Mouse (Mus musculus): ENCODE results near the gene Stat3. TPM values are rescaled to one million over a fixed set of nuclear protein-coding genes. Genes with fewer than 3 reads are reported as not detected.

Gene Stat3
- polyA plus RNA-seq, 1 experiment from 2014 or later = 33.7 TPM

DNA sequence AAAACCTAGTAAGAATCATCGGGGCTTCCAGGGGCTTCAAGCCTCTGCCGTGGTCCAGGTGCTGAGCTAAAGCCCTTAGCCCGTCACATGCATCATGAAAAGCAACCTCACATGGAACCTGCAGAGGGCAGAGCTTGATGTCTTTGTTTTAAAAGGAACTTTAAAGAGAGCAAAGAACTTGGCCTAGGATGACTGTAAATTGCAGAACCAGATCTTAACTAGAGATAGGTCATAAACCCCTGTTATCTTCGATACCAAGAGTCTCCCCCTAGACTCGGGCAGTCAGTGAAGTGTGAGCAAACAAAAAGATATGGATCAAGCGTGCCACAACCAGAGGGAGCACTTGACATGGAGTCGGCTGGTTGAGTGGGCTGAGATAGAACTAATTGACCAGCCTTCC, 73.7 kb downstream of the Stat3 start:
- Histone ChIP-seq H3K9me3 (no peaks in the 10 kb centered on the region), H3K27me3 (ENCODE audit: insufficient read depth, poor library complexity, severe bottlenecking) (peaks cover 41% of the 10 kb centered on the region), H3K4me1 (peaks cover 8% of the 10 kb centered on the region), H3K27ac (no peak overlapping the region), H3K4me3 (no peak overlapping the region), H3K36me3 (no peaks in the 10 kb centered on the region)
- no peak for DNase-seq (ENCODE audit: low spot score)
- WGBS = 62% methylated on average over 7 of the region's 7 CpGs

DNA sequence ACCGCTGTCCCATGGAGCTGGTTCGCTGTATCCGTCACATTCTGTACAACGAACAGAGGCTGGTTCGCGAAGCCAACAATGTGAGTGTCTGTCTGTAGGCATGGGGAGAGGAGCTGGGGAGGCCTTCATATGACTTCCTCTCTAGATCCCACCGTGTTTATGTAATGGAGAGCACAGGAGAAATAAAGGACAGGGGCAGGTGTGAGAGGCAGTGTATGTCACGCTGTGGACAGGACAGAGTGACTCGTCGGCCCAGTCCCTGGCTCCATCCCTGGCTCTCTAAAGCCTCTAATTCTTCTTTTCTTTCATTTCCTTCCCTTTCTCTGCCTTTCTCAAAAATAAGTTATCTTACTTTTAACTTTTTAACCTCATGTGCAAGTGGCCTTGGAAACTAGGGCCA, 76.2 kb downstream of the Stat3 start:
- Histone ChIP-seq H3K27me3 (ENCODE audit: insufficient read depth, poor library complexity, severe bottlenecking) (peaks cover 63% of the 10 kb centered on the region), H3K9me3 (no peaks in the 10 kb centered on the region), H3K4me1 (peaks cover 12% of the 10 kb centered on the region), H3K27ac (no peak overlapping the region), H3K4me3 (no peak overlapping the region), H3K36me3 (no peaks in the 10 kb centered on the region)
- 88% methylated on average over 10 of the region's 10 CpGs for WGBS
- DNase-seq (ENCODE audit: low spot score) = no peak

DNA sequence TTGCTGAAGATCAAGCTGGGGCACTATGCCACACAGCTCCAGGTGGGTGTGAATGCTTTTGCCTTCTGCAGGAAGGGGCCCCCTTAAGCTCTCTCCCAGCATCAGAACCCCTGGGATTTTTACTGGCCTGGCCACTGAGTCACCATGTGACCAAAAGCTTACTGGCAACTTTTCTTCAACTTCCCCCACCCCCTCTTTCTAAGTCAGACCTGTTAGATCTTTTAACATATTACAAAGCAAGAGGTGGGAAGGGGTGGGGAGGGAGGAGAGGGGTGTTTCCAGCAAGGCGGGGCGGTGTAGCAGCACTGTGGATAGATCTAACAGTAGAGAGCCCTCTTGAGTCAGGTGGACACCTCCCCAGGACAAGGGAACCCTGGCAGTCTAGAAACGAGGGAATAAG, 77.5 kb downstream of the Stat3 start:
- Histone ChIP-seq H3K4me3 (no peak overlapping the region), H3K9me3 (no peaks in the 10 kb centered on the region), H3K4me1 (peaks cover 12% of the 10 kb centered on the region), H3K27ac (no peak overlapping the region; the same call in 1 of the 2 replicates), H3K36me3 (no peaks in the 10 kb centered on the region), H3K27me3 (ENCODE audit: insufficient read depth, poor library complexity, severe bottlenecking) (peaks cover 73% of the 10 kb centered on the region)
- DNase-seq (ENCODE audit: low spot score) = no peak
- 35% methylated on average over 3 of the region's 3 CpGs for WGBS

DNA sequence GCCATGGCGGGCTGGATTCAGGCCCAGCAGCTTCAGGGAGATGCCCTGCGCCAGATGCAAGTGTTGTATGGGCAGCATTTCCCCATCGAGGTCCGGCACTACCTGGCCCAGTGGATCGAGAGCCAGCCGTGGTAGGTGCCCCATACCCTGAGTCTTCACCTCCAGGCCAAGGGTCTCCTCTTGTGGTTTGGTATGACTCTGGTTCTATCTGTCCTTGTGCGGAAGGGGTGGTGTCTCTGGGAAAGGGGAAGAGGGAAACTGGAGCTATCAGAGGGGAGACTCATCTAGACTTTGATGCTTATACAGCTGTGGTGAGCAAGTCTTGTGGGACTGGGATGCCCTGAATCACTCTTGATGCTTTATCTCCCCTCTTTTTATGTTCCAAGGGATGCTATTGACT, 78.0 kb downstream of the Stat3 start:
- WGBS = 82% methylated on average over 7 of the region's 7 CpGs

DNA sequence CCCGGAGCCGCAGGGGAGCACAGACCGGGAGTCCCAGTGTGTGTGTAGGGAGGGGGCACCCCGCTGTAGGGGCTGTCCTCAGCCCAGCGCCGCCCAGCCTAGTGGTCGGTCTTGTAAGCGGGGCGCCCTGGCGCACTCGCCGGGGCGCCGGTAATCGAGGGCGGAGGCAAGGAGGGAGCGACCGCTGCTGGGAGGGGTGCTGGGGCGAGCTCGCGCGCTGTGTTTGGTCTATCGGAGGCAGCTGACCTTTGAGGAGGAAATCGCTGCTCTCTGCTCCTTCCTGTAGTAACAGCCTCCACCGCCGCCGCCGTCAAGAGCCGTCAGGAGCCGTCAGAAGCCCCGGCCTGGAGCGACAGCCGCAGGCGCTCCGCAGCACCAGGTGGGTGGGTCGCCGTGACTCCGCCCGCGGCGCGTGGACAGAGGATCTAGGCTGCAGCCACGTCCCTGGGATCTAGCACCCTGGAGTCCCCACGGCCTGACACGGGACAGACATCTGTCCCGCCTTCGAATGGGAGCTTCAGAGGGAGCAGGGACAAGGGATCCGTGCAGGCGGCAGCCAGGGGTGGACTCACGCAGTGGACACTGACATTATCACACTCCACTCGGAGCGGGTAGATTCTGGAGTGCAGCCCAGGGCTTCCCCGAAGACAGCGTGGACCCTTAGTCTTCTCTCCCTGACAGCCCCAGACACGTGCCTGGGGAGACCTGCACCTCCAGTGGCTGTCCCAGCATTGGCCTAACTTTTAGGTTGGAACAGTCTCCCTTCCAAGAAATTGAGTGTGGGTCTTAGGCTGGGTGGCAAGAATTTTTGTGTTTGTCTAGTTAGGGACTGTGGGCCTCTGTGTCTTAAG, 78.9 kb downstream of the Stat3 start:
- Histone ChIP-seq H3K9me3 (no peaks in the 10 kb centered on the region), H3K4me1 (peaks cover 12% of the 10 kb centered on the region), H3K36me3 (no peaks in the 10 kb centered on the region), H3K27ac (peak overlapping the region; percentile 87), H3K27me3 (ENCODE audit: insufficient read depth, poor library complexity, severe bottlenecking) (peaks cover 87% of the 10 kb centered on the region), H3K4me3 (peak overlapping the region; percentile 72)
- DNase-seq (ENCODE audit: low spot score) = peak; percentile 94
- WGBS = 2% methylated on average over 55 of the region's 55 CpGs

More for the DNA sequence above, 78.0 kb downstream of the Stat3 start:
- Histone ChIP-seq H3K4me1 (peaks cover 12% of the 10 kb centered on the region), H3K4me3 (peak overlapping the region; percentile 72), H3K9me3 (no peaks in the 10 kb centered on the region), H3K27ac (no peak overlapping the region), H3K27me3 (ENCODE audit: insufficient read depth, poor library complexity, severe bottlenecking) (peaks cover 78% of the 10 kb centered on the region), H3K36me3 (no peaks in the 10 kb centered on the region)
- no peak for DNase-seq (ENCODE audit: low spot score)

DNA sequence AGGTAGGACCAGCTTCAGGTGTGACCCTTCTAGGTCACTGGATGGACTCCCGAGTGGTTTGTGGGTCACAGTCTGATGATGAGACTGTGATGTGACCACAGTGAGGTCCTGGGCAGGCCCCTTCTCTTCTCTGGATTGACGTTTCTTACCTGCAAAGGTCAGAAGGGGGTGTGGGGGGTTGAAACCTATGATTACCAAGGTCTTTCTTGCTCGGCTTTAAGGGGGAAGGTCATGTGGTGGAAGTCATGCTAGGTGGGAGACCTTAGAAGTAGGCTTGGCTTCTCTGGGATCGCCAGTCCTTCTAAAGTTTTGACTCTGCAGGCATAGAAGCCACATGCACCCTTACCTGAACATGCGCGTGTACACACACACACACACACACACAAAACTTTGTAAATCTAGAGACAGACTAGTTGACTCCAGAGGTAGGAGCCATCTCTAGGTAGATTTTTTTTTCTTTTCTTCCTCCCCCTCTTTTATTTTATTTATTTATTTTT, 79.7 kb downstream of the Stat3 start:
- peaks cover 89% of the 10 kb centered on the region for H3K27me3 ChIP-seq (ENCODE audit: insufficient read depth, poor library complexity, severe bottlenecking)

DNA sequence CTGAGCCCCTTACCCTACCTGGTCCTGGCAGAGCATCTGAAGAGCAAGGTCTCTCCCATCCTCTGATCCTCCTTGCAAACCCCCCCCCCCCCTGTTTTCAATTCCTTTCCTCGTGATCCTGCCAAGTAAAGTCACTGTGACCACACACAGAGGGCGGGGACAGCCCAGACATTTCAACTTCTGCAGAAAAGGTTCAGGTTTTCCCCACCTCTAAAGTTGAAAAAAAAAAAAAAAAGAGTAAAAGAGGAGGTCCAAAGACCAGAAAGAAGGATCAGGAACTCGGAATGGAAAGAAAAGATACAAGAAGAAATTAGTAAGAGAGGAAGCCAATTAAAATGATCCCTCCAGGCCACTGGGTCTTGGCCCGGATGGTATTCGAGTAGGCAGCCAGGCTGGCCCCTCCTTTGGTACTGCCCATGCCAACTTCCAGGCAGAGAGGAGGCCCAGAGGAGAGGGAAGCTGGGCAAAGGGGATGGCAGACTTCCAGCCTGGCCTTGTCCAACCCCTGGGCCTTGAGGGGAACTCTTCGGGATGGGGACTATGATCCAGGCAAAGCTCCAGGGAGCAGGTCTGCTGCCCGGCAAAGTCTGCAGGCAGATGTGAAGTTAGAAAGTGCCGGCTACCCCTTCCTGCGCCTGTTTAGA, 80.3 kb downstream of the Stat3 start, which contains the start of gene Stat5a:
Gene Stat5a, plus strand, starts transcription at position 417 of the 644 bp plus-strand sequence.
- Histone ChIP-seq H3K27me3 (ENCODE audit: insufficient read depth, poor library complexity, severe bottlenecking) (peaks cover 92% of the 10 kb centered on the region), H3K9me3 (no peaks in the 10 kb centered on the region), H3K27ac (peak within 1 kb of the TSS; percentile 87), H3K36me3 (no peaks in the 10 kb centered on the region), H3K4me1 (peaks cover 17% of the 10 kb centered on the region), H3K4me3 (peak within 1 kb of the TSS; percentile 72)
- WGBS = 53% methylated on average over 9 of the region's 9 CpGs
- no peak for DNase-seq (ENCODE audit: low spot score)

More for the DNA sequence above, 79.7 kb downstream of the Stat3 start:
- Histone ChIP-seq H3K9me3 (no peaks in the 10 kb centered on the region), H3K27ac (peak overlapping the region; percentile 87), H3K4me1 (peaks cover 12% of the 10 kb centered on the region), H3K4me3 (peak overlapping the region; percentile 72), H3K36me3 (no peaks in the 10 kb centered on the region)
- DNase-seq (ENCODE audit: low spot score) = no peak
- WGBS = 40% methylated on average over 6 of the region's 6 CpGs

DNA sequence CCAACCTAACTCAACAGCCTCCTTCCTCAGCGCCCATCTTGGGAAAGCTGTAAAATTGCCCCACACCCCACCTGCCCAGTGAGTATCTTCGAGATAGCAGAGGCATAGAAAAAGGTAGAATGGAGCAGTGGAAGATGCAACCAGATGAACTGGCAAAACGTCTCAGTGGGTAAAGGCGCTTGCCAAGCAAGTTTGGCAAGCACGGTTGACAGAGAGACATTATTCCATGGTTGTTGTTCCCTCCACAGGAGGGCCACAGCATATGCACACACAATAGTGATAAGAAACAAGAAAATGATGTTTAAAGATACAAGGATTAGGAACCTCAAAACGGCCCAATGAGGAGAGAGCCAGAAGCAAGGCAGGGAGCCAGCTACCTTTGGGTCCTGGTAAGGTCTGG, 81.4 kb downstream of the Stat3 start:
- H3K9me3 ChIP-seq = no peaks in the 10 kb centered on the region
- peaks cover 93% of the 10 kb centered on the region for H3K27me3 ChIP-seq (ENCODE audit: insufficient read depth, poor library complexity, severe bottlenecking)
- peaks cover 17% of the 10 kb centered on the region for H3K4me1 ChIP-seq
- no peaks in the 10 kb centered on the region for H3K36me3 ChIP-seq
- WGBS = 69% methylated on average over 6 of the region's 6 CpGs
- no peak overlapping the region for H3K4me3 ChIP-seq
- no peak overlapping the region for H3K27ac ChIP-seq
- DNase-seq (ENCODE audit: low spot score) = no peak

DNA sequence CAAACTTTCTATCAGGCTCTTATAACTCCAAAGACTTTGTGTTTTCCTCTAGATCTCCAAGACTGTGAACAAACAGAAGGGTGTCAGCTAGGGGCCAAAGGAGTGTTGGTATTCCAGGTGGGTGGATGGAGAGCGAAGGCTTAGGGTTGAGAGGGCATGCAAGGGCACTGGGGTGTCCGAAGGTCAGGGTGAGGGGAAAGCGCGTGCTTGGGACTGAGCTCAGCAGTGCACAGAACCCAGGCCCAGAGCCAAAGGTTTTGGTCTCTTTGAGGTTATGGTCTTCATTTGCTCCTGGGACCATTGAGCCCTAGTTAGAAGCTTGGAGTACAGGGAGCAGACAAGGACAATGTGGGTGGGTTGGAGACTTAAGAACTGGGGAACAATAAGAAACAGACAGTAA, 84.2 kb downstream of the Stat3 start:
- Histone ChIP-seq H3K36me3 (no peaks in the 10 kb centered on the region), H3K27me3 (ENCODE audit: insufficient read depth, poor library complexity, severe bottlenecking) (peaks cover 83% of the 10 kb centered on the region), H3K9me3 (no peaks in the 10 kb centered on the region), H3K4me3 (no peak overlapping the region), H3K4me1 (peaks cover 19% of the 10 kb centered on the region), H3K27ac (no peak overlapping the region)
- 83% methylated on average over 4 of the region's 4 CpGs for WGBS
- no peak for DNase-seq (ENCODE audit: low spot score)

DNA sequence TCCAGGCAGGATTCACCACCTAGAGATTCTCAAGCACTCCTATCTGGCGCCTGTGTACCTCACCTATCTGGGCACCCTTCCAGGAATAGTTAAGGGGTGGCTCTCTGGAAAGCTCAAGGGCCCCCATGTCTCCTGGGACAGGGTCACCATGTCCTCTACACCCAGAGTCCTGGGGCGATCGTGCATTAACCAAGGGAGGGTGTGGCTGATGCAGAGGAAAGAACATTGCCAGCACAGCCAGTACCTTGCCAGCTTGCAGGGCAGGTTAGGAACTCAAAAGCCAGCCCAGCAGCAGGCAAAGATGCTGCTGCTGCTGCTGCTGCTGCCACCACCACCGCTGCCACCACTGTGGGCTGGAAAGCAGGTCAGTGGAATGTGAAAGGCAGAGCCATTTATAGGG, 85.1 kb downstream of the Stat3 start:
- H3K27ac ChIP-seq = 0 out of 2 replicates have a peak overlapping the region, but pooled peaks have one; percentile 10
- no peak overlapping the region for H3K4me3 ChIP-seq
- peaks cover 77% of the 10 kb centered on the region for H3K27me3 ChIP-seq (ENCODE audit: insufficient read depth, poor library complexity, severe bottlenecking)
- H3K36me3 ChIP-seq = no peaks in the 10 kb centered on the region
- DNase-seq (ENCODE audit: low spot score) = no peak
- H3K4me1 ChIP-seq = peaks cover 25% of the 10 kb centered on the region
- H3K9me3 ChIP-seq = no peaks in the 10 kb centered on the region
- WGBS = 48% methylated on average over 4 of the region's 4 CpGs

DNA sequence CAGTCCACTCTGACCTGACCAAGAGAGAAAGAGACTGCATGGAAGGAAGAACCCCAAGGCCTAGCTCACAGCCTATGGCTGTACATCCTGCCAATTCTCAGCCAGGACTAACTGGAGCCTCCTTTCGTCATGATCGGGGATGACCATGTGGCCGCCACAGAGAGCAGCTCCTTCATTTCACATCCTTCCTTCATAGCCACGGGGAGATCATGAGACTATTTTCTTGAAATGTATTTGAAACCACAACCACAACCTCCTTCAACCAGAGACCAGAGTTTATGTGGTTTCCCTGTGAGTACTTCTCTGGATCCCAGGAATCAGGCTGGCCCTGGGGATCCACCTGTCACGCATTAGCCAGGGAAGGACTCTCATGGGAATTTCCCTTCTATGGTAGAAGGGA, 86.3 kb downstream of the Stat3 start:
- H3K4me3 ChIP-seq = no peak overlapping the region
- WGBS = 75% methylated on average over 5 of the region's 5 CpGs
- peaks cover 33% of the 10 kb centered on the region for H3K4me1 ChIP-seq
- H3K9me3 ChIP-seq = no peaks in the 10 kb centered on the region
- no peak overlapping the region for H3K27ac ChIP-seq
- no peak for DNase-seq (ENCODE audit: low spot score)
- H3K27me3 ChIP-seq (ENCODE audit: insufficient read depth, poor library complexity, severe bottlenecking) = peaks cover 65% of the 10 kb centered on the region
- H3K36me3 ChIP-seq = no peaks in the 10 kb centered on the region

DNA sequence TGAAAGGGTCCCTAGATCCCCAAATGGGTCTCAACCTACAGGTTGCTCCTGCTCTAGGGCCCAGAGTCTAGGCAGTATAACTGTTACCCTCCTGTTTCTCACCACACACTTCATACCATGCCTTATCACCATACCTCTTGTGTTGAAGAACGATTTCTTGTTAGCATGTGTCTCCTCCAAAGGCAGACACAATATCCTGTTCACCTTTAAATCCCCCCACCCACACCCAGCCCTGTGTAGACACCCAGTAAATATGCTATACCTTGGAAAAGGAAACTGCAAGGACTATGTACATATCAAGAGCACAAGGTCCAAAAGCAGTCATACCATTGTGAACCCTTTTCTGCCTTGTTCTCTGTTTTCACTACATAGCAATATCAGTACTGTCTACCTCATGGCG, 87.3 kb downstream of the Stat3 start:
- Histone ChIP-seq H3K27ac (no peak overlapping the region), H3K36me3 (no peaks in the 10 kb centered on the region), H3K4me3 (no peak overlapping the region), H3K27me3 (ENCODE audit: insufficient read depth, poor library complexity, severe bottlenecking) (peaks cover 57% of the 10 kb centered on the region), H3K4me1 (peaks cover 33% of the 10 kb centered on the region), H3K9me3 (no peaks in the 10 kb centered on the region)
- 85% methylated on average over 2 of the region's 2 CpGs for WGBS
- DNase-seq (ENCODE audit: low spot score) = no peak
